In the genomic region with DNA sequence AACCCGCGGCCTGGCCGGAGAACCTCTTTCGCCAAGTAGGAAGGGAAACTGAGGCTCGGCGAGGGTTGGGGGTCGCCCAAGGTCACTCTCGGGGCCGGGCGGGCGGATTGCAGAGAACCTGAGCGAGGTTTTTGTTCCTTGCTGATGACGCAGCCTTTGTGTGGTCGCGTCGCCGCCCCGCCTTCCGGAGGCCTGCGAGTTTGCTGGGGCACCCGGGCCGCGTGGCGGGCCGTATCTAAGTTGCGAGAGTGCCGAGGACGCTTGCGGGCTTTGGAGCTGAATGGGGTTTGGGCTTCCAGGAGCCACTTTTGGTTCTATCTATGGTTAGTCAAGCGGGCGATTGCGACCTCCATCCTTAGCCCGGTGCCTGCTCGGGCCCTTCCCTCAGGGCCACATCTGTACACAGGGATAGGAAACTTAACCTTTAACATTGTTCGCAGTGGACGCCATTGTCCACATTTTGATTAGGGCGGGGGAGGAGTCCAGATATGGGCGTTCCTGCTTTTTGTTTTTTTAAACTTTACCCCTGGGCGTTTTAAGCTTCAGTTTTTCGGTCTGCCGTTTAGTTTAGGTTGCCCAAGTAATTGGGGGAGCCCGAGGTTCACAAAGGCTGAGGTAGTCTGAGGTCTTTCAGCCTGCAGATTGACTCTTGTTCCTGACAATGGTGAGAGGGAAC, we compare ENCODE assay signal across 8 mouse cellular contexts. TPM values are rescaled to one million over a fixed set of nuclear protein-coding genes. Genes with fewer than 3 reads are reported as not detected.
DNase-seq lines count a peak whose midpoint lies in the region; ATAC-seq lines count a peak whose summit lies in the region.

No protein-coding gene starts in this region.

- under 1% methylated on average over 42 of the region's 42 CpGs for WGBS in intestine, embryonic 14.5 days
- WGBS in midbrain, embryonic 16.5 days: under 1% methylated on average over 42 of the region's 42 CpGs

- DNase-seq in cerebellum, adult 18-20 months: peak; percentile 23 to 40
- DNase-seq in cerebellum, adult 9-10 months: no peak
- DNase-seq in cerebellum, postnatal 36 days: peak; percentile 28 to 37
- DNase-seq in gastrocnemius, postnatal 4 days (ENCODE audit: low spot score in 2 of 2): peak; percentile 37 to 66
- DNase-seq in intestine, embryonic 14.5 days (ENCODE audit: low spot score): peak; percentile 86
- peak; percentile 80 for DNase-seq in liver
- DNase-seq in spleen, postnatal 10 days (ENCODE audit: low spot score in 2 of 2): peak; percentile 66 to 80

- peak; percentile 51 for ATAC-seq in intestine, embryonic 14.5 days (replicated peaks; ENCODE audit: low FRiP score, low TSS enrichment, low read depth)
- ATAC-seq in midbrain, embryonic 16.5 days: peak; percentile 15; the same call in 1 of the 2 replicates

- peak overlapping the region; percentile 96 for H3K9ac ChIP-seq in intestine, embryonic 14.5 days (ENCODE audit: low read length)
- peak overlapping the region; percentile 97 for H3K9ac ChIP-seq in midbrain, embryonic 16.5 days (ENCODE audit: low read depth, low read length)

- H3K36me3 ChIP-seq in intestine, embryonic 14.5 days (ENCODE audit: control insufficient read depth, insufficient read depth, low read length): peaks cover 11% of the 10 kb centered on the region; the same call in 1 of the 2 replicates
- no peaks in the 10 kb centered on the region for H3K36me3 ChIP-seq in midbrain, embryonic 16.5 days (ENCODE audit: control insufficient read depth, insufficient read depth, low read length)

- no peaks in the 10 kb centered on the region for H3K27me3 ChIP-seq in intestine, embryonic 14.5 days (replicated peaks; ENCODE audit: control insufficient read depth, insufficient read depth, low read length)
- H3K27me3 ChIP-seq in midbrain, embryonic 16.5 days (ENCODE audit: control insufficient read depth, insufficient read depth, low read depth, low read length): no peaks in the 10 kb centered on the region

- peaks cover 14% of the 10 kb centered on the region for H3K4me1 ChIP-seq in intestine, embryonic 14.5 days (replicated peaks; ENCODE audit: control insufficient read depth, insufficient read depth, low read length)
- peaks cover 20% of the 10 kb centered on the region for H3K4me1 ChIP-seq in midbrain, embryonic 16.5 days (ENCODE audit: control insufficient read depth, insufficient read depth, low read length)

- peak overlapping the region; percentile 64 for H3K4me2 ChIP-seq in intestine, embryonic 14.5 days (ENCODE audit: low read length)
- peak overlapping the region; percentile 96 for H3K4me2 ChIP-seq in midbrain, embryonic 16.5 days (ENCODE audit: low read length)

- H3K9me3 ChIP-seq in intestine, embryonic 14.5 days (ENCODE audit: control insufficient read depth, low read length): no peaks in the 10 kb centered on the region
- H3K9me3 ChIP-seq in midbrain, embryonic 16.5 days (replicated peaks; ENCODE audit: control insufficient read depth, low read length, poor library complexity, severe bottlenecking): no peaks in the 10 kb centered on the region

- H3K4me3 ChIP-seq in intestine, embryonic 14.5 days (ENCODE audit: low read depth, low read length): peak overlapping the region; percentile 73
- H3K4me3 ChIP-seq in midbrain, embryonic 16.5 days (ENCODE audit: low read depth, low read length): peak overlapping the region; percentile 96

- H3K27ac ChIP-seq in intestine, embryonic 14.5 days (ENCODE audit: low read depth): peak overlapping the region; percentile 98
- H3K27ac ChIP-seq in midbrain, embryonic 16.5 days (ENCODE audit: low read length): peak overlapping the region; percentile 92

RNA-seq across cellular contexts. Expression of a gene that starts 0.8 kb away (rescaled TPM):
- total RNA-seq in gastrocnemius, postnatal 4 days (2021): 10 to 100 TPM; 63.2 to 66.1 TPM
- 172 and 197 TPM in 2 replicates for polyA plus RNA-seq in intestine, embryonic 14.5 days (2014; fragmentation: Nextera tagmentation; extraction: Ambion mirVana)
- 127 and 131 TPM in 2 replicates for polyA plus RNA-seq in midbrain, embryonic 16.5 days (2015; fragmentation: Nextera tagmentation; extraction: Ambion mirVana)

RNA-seq across cellular contexts. Expression of a gene that starts 32.8 kb away (rescaled TPM):
- 10 to 100 TPM; 35.8 to 41.1 TPM for total RNA-seq in gastrocnemius, postnatal 4 days (2021)
- polyA plus RNA-seq in intestine, embryonic 14.5 days (2014; fragmentation: Nextera tagmentation; extraction: Ambion mirVana): 13.0 and 16.0 TPM in 2 replicates
- polyA plus RNA-seq in midbrain, embryonic 16.5 days (2015; fragmentation: Nextera tagmentation; extraction: Ambion mirVana): 14.1 and 15.8 TPM in 2 replicates

RNA-seq across cellular contexts. Expression of a gene that starts 48.5 kb away (rescaled TPM):
- total RNA-seq in gastrocnemius, postnatal 4 days (2021): under 1 TPM; 0.16 to 0.17 TPM
- polyA plus RNA-seq in intestine, embryonic 14.5 days (2014; fragmentation: Nextera tagmentation; extraction: Ambion mirVana): not detected in 2 replicates
- polyA plus RNA-seq in midbrain, embryonic 16.5 days (2015; fragmentation: Nextera tagmentation; extraction: Ambion mirVana): 0.10 and 0.16 TPM in 2 replicates

RNA-seq across cellular contexts. Expression of a gene that starts 48.7 kb away (rescaled TPM):
- total RNA-seq in gastrocnemius, postnatal 4 days (2021): 1 to 10 TPM; 2.8 to 2.9 TPM
- 0.27 and 0.55 TPM in 2 replicates for polyA plus RNA-seq in intestine, embryonic 14.5 days (2014; fragmentation: Nextera tagmentation; extraction: Ambion mirVana)
- 4.0 and 4.9 TPM in 2 replicates for polyA plus RNA-seq in midbrain, embryonic 16.5 days (2015; fragmentation: Nextera tagmentation; extraction: Ambion mirVana)
